Mouse (Mus musculus) frontal cortex, adult (tissue): ENCODE measurements at regions not wholly inside any gene's neighbourhood (a gene's known extent, or its start where the extent isn't known, plus 50 kb on each side); places are given as distances from the start of the nearest gene placed in this dataset.

Experiments
- ATAC-seq: cut with Nextera tagmentation; 2 replicates; pipeline ENCODE4 v1.9.2; 2017; ENCODE audit warnings: mild to moderate bottlenecking, moderate library complexity, mixed read lengths; ENCODE audit not compliant: low TSS enrichment

GRCm38 (mm10) chr2:106256012-106256411 lies 252.7 kb upstream of the Dnajc24 start:
- ATAC-seq: no peak

GRCm38 (mm10) chr2:106234358-106234757 lies 231.0 kb upstream of the Dnajc24 start:
- ATAC-seq: no peak

GRCm38 (mm10) chr2:106231136-106231535 lies 227.8 kb upstream of the Dnajc24 start:
- no peak for ATAC-seq

- ATAC-seq: no peak
Measured at GRCm38 (mm10) chr2:106230021-106230420, 226.7 kb upstream of the Dnajc24 start.

- ATAC-seq: no peak
Measured at GRCm38 (mm10) chr2:106228249-106228648, 224.9 kb upstream of the Dnajc24 start.

- ATAC-seq: peak; percentile 34; the same call in 1 of the 2 replicates
Measured at GRCm38 (mm10) chr2:106216169-106216568, 212.8 kb upstream of the Dnajc24 start.

GRCm38 (mm10) chr2:106213740-106214139 lies 210.4 kb upstream of the Dnajc24 start:
- no peak for ATAC-seq

- no peak for ATAC-seq
Measured at GRCm38 (mm10) chr2:106210773-106211172, 207.4 kb upstream of the Dnajc24 start.

GRCm38 (mm10) chr2:106208767-106209250 lies 205.5 kb upstream of the Dnajc24 start:
- no peak for ATAC-seq

GRCm38 (mm10) chr2:106200130-106200529 lies 196.8 kb upstream of the Dnajc24 start:
- no peak for ATAC-seq

GRCm38 (mm10) chr2:106195170-106195569 lies 191.8 kb upstream of the Dnajc24 start:
- ATAC-seq: no peak

GRCm38 (mm10) chr2:106194369-106195023 lies 191.1 kb upstream of the Dnajc24 start:
- ATAC-seq: peak; percentile 59; the same call in 1 of the 2 replicates

GRCm38 (mm10) chr2:106193889-106194347 lies 190.6 kb upstream of the Dnajc24 start:
- no peak for ATAC-seq

- ATAC-seq: no peak
Measured at GRCm38 (mm10) chr2:106190579-106191322, 187.4 kb upstream of the Dnajc24 start.

- ATAC-seq: no peak
Measured at GRCm38 (mm10) chr2:106183651-106184050, 180.3 kb upstream of the Dnajc24 start.

- no peak for ATAC-seq
Measured at GRCm38 (mm10) chr2:106182051-106182450, 178.7 kb upstream of the Dnajc24 start.

- ATAC-seq: no peak
Measured at GRCm38 (mm10) chr2:106162681-106163080, 159.3 kb upstream of the Dnajc24 start.

- ATAC-seq: no peak
Measured at GRCm38 (mm10) chr2:106161877-106162276, 158.5 kb upstream of the Dnajc24 start.

- ATAC-seq: no peak
Measured at GRCm38 (mm10) chr2:106149701-106150100, 146.4 kb upstream of the Dnajc24 start.

- ATAC-seq: no peak
Measured at GRCm38 (mm10) chr2:106140931-106141330, 137.6 kb upstream of the Dnajc24 start.

GRCm38 (mm10) chr2:106101002-106101401 lies 97.7 kb upstream of the Dnajc24 start:
- no peak for ATAC-seq

GRCm38 (mm10) chr2:106086121-106086520 lies 82.8 kb upstream of the Dnajc24 start:
- no peak for ATAC-seq
